Mouse (Mus musculus) frontal cortex, postnatal 10 days (tissue): ENCODE data around the gene Ppp1r1b.

Source experiments
- DNase-seq, 2 experiments: peaks; one replicate each; pipeline ENCODE4 v3.0.0; 2022; ENCODE audit warnings: low spot score in 2 of 2, mixed read lengths in 1 of 2

Ppp1r1b gene

DNA sequence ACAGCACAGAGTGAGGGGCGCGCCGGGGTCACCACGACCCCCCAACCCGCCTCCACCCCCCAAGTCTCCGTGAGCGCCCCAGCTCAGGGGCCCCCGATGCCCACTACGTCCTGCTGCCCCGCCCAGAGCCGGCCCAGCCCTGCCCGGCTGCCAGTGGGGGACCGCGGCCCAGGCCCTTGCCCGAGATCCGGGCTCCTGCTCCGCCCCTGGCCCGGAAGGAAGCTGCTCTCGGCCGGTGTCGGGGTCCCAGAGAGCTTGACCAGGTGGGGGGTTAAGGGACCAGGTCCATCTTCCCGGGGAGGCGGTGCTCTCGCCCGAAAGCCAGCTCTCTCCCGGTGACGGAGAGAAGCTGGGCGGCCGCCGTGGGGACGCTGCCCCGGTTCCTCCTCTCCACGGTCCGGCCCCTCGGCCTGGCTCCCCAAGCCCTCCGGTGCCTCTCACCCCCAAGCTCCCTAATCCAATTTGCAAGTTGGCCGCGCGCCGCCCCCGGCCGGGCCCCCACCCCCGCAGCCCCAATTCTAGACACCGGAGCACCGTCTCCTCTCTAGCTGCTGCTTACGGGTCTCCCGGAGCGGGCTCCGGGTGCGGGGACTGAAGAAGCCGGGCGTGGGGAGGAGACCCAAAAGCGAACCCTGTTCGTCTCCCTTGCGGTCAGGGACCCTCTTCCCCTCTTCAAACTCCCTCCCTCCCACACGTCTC, 19.7 kb upstream of the Ppp1r1b start:
- DNase-seq: no peak

DNA sequence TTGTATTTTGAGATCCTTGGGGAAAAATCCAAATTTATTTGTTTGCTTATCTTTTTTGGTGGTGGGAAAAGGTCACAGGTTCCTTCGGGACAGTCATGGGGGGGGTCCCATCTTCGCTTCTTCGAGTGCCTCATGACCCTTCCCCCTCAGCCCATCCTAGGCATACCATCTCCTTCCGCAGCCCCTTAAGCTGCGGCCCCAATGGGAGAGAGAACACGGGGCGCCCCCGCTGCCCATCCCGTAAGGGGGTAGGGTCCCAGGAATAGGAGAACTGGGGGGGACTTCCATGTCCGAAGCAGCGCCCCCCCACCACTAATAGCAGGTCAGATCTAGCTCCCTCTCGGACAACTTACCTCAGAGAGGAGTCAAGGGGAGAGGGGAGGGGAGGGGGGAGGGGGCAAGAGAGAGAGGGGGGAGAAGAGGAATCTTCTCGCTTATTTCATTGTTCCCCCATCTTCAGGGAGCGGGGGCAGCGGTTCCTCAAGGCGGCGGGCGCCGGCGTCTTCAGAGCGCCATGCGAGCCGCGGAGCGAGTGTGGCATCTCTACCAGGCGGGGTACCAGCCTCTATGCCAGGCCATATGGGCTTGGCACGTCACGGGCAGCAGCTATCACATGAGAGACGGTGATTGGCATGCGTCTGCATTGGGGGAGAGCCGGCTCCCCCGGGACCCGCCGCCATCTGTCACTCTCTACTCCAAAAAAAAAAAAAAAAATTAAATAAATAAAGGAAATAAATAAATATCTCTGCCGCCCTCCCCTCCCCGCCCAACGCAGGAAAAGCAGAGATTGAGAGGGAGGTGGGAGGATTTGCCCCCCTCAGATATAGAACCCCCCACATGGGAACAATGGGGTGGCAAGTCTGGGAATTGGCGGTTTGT, 18.9 kb upstream of the Ppp1r1b start, which contains the start of gene Neurod2:
Gene Neurod2, minus strand, starts transcription at position 568 of the 879 bp plus-strand sequence.
- peak; percentile 67 to 78 for DNase-seq

DNA sequence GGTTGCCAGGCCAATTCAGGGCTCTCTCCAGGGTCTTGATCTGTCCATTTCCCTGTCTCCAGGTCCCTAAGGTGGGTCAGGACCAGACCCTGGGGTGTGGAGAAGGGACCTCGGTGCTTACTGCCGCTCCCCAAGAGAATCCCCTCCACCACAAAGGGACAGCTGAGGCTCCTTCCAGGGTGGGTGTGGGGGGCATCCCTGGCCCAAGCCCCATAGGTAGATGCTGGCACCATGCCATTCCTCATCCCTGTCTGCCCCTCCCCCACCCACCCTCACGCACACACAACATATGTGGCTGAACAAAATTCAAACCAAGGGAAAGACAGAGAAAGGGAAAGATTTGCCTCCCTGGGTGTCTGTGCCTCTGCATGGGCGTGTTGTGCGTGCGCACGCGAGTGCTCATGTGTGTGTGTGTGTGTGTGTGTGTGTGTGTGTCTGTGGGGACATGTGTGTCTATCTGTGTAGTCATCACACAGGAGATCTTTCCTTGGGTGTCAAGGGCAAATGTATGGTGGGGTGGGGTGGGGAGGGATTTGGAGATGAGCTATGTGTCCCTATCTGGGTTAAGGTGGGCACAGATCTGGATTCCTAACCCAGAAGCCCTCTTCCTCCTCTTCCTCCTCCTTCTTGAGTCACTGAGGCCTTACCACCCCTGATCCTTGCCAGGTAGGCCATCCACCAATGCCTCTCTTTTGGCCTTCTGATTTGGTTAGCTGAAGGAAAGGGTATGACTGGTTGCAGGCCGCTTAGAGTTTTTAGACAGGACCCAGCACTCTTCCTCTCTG, 18.1 kb upstream of the Ppp1r1b start:
- DNase-seq: no peak

DNA sequence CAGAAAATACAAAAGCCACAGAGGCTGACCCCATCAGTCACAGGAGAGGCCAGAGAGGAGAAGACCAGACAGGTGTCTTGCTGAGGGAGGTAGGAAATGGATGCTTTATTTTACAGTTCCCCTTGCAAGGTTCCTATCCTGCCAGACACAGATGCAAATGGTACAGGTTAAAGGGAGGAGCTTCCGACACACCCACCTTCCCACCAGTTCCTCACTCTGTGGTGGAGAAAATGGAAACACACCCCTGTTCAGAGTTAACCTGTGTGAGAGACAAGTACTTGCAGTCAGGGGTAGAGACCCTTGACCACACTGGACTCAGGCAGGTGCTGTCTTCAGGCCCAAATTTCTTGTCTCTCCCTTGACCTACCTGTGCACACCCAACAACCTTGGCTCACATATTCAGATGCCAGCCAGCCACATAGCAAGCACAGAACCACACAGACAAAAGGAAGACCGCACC, 17.4 kb upstream of the Ppp1r1b start:
- DNase-seq: no peak

DNA sequence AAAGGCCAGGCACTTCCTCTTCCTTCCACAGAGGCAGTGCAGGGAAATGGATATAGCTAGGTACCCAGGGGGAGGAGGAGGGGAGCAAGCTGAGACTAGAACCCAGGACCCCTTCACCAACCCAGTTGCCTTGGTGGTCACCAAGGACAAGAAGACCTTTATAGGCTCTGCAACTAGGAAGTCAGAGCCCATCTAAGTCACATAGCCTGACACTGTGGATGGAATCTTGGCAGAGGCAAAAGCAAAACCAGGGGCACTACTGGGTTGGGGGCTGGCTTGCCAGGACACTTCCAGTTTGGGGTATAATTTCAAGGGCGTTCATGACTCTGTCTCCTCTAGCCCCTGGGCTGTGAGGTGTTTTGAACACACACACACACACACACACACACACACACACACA, 16.8 kb upstream of the Ppp1r1b start:
- no peak for DNase-seq

DNA sequence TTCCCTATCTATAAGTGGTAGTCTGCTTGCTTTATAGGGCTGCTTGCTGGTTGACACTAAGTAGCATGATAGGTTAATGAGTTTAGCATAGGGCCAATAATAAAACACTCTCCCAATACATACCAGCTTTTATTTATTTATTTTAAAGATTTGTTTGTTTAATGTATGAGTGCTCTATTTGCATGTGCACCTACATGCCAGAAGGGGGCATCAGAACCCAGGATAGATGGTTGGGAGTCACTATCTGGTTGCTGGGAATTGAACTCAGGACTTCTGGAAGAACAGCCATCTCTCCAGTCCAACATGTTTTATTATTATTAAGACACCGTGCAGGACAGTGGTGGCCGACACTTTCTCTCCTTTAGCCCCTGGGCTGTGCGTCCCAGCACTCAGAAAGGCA, 16.0 kb upstream of the Ppp1r1b start:
- no peak for DNase-seq

DNA sequence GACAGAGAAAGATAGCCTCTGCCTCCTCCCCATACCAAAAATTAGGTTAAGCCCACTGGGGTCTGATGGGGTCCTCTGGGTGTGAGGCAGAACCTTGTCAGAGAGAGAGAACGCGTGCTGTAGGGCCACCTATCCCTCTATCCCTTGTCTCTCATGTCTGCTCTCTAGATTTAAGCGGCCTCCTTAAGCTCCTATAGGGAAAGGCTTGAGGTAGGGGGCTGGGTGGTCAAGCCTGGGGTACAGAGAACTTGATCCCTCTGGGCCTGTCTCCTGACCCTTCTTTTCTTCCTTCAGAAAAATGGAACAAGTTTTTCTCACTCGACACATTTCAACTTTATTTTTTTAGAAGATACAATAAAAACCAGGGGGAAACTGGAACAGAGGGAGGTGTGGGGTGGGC, 15.4 kb upstream of the Ppp1r1b start:
- DNase-seq: no peak

DNA sequence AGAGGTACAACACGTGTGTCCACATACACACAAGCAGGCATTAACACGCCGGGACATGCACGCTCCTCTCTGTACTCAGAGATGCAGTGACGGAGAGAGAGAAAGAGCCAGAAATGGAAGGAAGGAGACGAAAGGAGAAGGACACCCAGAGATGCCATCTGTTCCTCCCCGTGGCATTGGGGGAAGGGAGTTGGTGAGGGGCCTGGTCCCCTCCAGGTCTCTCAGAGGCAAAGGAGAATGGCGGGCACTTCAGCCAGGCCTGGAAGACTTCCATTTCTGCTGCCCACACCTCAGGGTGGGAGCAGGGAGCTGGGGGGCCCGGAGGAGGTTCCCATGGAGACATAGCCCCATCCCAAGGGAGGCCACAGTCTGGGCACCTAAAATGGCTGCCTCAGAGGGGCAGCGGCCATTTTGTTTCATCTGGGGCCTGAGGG, 14.9 kb upstream of the Ppp1r1b start:
- no peak for DNase-seq

DNA sequence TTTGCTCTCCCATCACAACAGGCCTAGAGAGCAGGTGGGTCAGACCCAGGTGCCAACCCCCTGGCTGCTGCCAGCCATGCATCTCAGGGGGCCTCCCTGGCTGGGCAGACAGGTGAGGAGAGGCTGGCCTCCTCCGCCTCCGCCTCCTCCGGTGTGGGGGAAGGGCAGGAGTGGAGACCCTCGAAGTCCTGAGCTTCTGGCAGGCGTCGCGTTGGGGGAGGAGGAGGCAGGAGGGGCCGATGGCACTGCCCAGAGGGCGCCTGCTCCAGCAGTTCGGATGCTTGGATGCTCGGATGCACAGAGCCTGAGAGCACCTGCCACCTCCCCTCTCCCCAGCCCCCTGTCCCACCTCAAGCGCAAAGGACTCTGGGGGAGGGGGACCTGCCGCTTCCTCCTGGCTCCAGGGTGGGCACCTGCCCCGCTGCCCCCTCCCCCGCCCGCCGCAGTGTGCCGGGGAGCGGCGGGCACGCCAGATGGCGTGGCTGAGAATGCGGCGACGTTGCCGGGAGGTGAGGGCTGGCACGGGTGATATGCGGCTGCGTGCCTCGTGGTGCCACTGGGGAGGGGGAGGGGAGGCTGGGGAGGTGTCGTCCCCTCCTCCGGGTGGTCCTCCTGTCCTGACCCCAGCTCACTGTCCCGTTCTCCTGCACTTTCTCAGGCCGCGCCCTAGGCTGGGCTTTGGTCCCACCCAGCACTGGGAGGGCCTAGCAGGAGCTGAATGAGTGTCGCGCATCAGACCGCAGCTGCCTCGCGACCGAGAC, 14.0 kb upstream of the Ppp1r1b start:
- no peak for DNase-seq

DNA sequence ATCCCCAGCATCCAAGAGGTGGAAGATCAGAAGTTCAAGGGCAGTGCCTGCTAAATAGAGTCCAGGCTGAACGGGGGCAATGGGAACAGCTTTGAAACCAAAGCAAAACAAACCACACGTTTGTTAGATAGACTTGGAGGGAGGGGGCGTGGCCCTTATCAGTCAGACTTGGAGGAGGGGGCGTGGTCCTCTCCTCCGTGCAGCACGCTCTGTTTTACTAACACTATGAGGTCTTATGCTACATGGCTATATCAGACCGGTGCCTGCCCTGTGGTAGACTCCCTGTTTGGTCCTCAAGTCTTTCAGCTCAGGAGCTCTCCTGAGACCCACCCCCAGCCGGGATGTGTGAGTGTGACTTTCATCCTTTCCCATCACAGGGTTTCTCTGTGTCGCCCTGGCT, 13.0 kb upstream of the Ppp1r1b start:
- DNase-seq: no peak

DNA sequence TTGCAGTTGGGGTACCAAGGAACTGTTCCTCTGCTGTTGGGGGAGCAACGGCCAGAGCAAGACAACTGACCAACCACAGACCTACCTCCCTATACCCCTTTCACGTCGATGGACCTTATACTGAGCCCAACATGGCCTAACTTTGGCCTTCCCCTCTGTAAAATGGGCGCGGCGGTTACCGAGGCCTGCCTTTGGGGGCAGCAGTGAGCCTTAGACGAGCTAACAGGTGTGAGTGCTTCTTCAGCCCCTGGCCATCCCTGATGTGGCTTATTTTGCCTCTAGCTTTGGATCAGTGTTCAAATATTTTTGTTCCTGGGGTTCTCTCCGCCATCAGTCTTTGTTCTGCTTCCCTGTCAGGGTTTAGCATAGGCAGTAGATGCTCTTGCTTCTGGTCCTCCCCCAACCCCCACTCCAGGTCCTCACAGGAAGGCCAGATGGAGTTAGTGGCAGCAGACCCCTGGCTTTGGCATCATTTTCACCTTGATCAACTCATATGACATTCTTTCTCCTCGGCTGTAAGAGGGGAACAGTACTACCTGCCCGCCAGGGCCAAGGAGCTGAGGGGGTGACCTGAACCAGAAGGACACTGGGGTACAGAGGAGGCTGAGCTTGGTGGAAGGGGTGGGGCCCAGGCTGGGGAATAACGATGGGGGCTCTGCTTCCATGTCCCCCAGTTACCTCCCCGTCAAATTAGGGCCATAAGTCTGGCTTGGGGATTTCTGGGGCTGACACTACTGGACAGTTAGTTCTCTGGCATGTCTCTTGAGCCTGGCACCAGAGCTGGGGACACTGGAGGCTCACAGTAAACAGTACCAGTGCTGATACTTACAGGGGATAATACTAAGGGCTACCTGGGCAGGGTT, 11.7 kb upstream of the Ppp1r1b start:
- DNase-seq: no peak

DNA sequence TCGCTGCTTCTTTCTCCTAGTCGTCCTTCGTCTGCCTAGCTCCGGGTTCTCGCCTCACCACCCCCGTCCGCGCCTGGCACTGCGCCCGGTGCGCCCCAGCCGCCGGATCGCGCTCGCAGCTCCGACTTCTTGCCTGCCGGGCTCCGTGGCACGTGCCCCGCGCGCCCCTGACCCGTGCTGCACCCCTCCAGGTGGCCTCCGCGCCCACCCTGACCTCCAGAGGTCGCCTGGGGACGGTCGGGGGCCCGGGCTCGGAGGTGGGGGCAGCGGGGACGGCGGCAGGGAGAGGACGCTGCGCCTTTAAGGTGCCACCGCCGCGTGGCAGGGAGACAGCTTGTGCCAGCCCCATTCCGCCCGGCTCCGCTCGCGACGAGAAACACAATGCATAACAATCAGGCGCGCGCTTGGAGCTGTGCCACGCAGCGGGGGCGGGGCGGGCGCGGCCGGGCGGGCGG, 9.7 kb upstream of the Ppp1r1b start:
- peak; percentile 72 to 73 for DNase-seq

DNA sequence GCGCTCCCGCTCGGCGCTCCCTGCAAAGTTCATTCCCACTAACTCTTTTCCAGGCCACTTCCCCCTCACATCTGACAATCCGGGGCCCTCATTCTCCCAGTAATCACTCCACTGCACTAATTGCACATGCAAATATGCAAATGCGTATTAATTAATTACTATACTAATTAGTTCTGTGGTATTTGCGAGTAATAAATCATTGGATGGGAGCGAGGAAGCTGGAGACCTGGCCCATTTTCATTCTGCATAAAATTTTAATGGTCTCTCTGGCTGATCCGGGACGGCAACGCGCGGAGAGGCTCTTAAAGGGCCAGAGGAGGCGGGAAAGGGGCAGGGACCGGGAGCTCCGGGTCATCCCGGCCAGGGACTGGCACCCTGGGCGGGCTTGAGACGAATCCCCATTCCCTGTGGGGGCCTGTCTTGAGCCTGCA, 9.1 kb upstream of the Ppp1r1b start:
- DNase-seq: no peak

DNA sequence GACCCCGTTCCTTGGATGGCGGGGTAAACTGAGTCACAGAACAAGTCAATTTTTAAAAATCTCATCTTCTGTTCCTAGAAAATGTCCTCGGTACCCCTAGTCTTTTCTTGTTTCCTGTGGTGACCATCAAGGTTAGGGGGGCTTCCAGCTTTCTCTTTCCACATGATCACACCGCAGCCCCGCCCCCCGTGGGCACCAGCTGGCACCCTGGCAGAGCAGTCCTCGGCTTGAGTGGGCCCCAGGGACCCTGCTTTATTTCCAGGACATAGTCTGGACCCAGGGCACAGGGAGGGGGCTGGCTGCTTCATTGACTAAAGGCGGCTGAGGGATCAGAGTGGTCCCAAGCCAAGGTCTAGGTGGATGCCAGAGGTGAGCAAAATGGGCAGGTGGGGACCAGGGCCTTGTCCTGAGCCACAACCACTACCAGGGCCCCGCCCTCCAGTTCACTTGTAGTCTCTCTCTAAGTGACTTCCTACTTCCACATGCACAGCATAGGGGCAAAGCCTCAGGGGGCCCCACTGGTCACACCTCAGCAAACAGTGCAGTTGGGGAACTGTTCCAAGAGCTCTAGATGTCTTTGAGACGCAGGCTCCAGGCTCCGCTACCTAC, 8.4 kb upstream of the Ppp1r1b start:
- DNase-seq: no peak

DNA sequence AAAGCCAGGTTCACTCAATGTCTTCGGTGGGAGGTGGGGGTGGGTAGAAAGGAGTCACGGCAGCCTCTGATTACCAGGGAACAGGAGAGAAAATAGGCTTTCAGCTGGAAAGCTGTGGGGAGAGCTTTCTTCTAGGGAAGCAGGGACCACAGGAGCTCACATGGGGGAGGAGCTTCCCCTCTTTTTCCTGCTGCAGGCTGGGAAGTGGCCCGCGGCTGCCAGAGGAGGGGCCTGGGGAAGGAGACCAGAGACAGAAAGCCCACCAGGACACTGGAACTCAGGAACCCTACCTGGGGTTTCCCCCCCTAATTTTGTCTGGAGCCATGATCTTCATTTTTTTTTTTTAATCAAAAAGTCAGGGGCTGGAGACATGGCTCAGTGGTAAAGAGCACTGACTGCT, 7.6 kb upstream of the Ppp1r1b start:
- no peak for DNase-seq

DNA sequence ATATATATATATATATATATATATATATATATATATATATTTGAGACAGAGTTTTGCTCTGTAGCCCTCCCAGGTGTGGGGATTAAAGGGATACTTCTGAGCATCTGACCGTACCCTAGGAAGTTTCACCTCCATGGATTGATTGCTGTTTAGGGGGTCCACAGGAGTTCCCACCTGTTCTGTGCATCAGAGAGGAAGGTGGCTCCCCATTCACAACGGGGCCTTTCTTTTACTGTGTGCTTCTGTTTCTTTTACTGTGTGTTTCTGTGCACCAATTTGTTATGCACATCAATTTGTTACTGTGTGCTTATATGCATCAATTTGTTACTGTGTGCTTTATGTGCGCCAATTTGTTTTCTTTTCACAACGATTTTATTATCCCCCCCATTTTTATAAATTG, 7.0 kb upstream of the Ppp1r1b start:
- no peak for DNase-seq

DNA sequence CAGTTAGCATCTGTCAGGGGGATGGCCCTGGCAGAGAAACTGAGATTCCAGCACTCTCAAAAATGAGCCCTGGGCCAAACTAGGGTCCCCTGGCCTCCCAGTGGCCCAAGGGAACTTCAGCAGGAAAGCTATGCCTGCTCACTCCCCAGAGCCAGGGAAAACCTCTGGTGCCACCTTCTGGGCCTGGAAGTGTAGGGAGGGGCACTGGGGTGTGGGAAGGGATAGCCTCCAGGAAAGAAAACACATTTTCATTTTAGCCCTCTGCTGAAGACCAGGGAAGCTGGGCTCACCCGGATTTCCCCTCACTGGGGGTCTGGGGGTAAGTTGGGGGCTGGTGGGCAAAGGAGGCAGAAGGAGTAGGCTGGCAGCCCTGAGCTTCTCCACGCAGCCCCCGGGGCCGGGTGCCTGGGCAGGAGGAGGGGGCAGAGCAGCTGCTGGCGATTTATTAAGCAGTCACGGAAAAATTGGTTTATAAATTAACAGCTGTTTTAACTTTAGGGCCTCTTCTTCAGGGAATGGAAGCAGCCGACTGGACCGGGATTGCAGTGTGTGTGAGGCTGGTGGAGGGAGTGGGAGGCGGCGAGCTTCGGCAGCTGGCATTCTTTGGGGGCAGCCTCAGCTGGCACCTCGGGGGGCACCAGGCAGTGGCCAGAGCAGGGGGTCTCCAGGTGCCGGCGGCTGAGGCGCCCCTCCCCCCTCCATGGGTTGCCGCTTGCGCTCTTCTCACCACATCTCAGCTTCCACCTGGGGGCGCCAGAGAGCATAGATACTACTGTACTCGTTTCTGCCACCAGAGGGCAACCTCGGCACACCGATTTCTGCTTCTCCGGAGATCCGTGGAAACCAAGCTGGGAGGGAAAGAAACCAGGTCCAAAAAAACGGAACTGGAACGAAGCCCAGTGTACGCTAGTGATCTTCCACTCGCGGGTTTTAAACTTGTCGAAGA, 5.9 kb upstream of the Ppp1r1b start:
- DNase-seq: peak; percentile 82 to 93

DNA sequence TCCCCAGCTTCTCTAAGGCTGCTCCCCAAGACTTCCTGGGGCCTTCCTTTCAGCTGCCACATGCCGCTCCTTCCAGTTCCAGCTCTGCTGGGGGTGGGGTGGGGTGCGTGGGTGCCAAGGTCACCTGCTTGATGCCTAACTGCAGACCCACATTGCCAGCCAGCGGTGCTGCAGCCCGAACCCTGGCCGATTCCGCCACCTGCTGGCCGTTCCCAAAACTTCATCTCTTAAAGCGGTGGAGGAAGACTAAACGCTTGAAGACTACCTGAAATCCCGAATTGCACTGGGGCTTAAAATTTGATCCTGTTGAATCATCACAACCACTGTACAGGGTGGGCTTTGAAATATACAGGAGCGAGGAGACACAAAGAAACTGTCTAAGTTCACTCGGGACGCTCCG, 3.0 kb upstream of the Ppp1r1b start:
- DNase-seq: peak; percentile 75 to 78

DNA sequence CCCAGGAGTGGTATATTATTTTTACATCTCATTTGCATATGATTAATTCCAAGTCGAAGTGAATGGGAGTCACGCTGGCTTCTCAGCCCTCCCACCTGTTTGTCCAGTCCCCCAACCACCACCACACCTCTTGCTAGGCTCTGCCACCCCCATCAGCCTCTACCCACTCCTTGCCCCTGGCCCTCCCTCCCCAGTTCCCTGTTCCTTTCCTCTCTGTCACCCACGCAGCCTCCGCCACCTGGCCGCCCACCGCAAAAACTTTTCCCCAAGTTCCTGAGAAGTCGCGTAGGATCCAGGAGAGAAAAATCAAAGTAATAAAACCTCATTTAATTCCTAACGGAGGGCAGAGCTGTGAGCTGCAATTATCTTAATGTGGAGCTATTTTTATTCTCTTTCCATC, 2.0 kb upstream of the Ppp1r1b start:
- no peak for DNase-seq
